Mouse (Mus musculus) T-cell, adult 2 months (primary cell): ENCODE measurements around the gene Cope.

Experiments
- DNase-seq: peaks from one replicate; pipeline ENCODE4 v3.0.0; 2022; ENCODE audit warnings: low spot score

Cope gene

DNA sequence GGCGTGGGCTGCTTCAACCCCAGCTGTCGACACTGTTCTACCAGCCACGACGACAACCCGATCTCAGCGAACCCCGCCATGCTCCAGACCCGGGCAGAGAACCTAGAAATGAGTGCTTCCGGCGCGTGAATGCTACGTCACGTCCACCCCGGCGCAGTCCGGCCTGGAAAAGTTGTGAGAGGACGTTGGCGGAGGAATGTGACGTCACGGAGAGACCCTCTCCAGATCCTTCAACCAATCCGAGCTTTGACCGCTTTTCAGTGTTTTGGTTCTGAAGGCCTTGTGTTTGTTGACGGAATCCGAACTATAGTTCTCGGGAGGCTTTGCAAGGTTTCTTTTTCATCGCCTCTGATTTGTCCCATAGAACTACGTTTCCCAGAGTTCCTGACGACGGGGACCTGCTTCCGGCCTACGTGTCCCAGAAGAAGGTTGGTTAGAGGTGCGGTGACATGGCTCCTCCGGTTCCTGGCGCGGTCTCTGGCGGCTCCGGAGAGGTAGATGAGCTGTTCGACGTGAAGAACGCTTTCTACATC lies at the start of gene Cope, which contains the start of gene Ddx49:
Cope (plus strand) TSS at position 161 of the 533 bp plus-strand sequence.
Ddx49 (minus strand) TSS at position 132 of the 533 bp plus-strand sequence.
- DNase-seq = peak; percentile 92

DNA sequence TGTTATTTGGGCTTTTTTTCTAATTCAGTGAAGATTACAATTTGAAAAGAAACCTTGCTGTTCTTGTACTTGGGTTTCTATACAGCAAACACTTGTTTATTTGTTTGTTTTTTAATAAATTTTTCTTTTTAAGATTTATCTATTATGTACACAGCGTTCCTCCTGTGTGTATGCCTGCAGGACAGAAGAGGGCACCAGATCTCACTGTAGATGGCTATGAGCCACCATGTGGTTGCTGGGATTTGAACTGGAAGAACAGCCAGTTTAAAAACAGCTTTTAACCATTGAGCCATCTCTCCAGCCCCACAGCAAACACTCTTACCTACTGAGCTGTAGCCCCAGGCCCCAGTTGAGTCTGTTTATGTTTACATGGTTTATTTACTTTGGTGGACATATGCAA lies 47.7 kb upstream of the Cope start:
- no peak for DNase-seq

DNA sequence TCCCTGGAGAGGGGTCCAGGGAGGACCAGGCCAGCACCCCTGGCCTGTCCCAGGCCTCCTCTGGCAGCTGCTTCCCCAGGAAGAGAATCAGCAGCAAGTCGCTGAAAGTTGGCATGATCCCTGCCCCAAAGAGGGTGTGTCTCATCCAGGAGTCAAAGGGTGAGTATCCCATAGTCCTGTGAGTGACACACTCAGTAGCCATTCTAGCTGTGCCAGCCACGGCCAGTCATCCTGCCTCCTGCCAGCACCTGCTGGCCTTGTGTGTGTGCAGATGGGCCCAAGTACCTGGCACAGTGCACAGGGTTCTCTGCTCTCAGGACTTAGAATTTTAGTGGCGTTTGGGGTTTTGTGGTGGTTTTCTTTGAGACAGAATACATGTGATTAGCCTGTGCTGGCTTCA lies 44.9 kb upstream of the Cope start:
- no peak for DNase-seq

DNA sequence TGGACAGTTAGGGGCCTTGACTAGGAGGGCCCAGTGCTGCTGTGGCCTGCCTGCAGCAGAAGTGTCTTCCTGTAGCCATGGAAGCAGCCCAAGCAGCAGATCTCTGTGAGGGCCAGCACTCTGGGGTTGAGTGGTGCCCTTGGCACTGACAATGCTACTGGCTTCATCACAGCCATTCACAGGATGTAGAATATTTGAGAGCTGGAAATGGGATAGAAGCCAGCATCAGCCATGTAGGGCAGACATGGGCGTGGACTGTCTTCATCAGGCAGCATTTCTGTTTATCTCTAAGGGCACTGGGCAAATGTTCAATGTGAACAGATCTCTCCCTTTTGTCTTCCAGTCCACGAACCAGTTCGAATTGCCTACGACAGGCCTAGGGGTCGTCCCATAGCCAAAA lies 43.7 kb upstream of the Cope start:
- DNase-seq = no peak

DNA sequence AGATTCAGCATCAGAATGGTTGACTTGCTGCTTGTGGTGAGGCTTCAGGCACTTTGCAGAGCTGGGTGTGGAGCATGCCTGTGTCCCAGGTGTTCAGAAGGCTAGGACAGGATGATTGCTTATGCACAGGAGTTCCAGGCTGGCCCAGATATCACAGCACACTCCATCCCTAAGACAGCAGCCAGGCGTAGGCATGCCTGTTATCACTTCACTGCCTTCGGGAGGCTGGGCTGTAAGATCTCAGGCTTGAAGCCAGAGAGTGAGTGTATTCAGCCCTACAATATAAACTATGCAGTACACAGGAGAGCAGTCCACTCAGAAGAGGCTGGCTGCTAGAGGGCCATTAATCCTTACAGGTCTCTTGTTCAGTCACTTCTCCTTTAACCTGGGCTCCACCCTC lies 43.3 kb upstream of the Cope start:
- no peak for DNase-seq

DNA sequence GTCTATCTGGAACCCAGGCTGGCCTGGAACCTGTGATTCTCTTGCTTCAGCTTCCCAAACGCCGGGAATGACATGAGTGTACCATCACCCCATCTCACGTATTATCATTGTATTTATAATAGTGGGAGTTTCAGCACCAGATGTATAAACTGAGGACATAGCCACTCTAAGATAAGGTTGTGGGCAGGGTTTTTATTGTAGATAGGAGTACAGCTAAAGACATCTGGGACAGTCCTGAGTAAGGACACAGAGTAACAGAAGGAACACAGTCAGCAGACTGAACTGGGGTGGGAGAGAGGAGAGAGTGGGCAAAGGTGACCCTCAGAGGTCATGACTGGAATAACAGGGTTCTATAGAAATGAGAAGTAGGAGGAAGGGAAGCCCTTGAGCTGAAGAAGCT lies 34.6 kb upstream of the Cope start:
- DNase-seq = no peak

DNA sequence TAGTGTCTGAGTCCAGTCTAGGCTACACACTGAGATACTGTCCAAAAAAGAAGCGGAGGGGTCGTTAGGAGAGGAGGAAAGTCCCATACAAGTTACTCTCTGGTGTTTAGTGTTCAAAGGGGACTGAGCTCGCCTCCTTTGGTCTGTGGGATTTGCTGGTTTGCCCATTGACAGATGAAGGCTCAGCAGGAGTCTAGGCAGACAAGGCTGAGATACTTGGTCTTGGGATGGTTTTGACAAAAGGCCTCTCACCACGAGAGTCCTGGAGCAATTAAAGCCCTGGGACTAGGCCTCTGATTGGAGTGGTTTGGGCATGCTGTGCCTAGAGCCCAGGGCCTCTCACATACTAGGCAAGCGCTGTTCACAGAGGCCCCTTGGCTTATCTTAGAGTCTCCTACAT lies 34.0 kb upstream of the Cope start:
- no peak for DNase-seq

DNA sequence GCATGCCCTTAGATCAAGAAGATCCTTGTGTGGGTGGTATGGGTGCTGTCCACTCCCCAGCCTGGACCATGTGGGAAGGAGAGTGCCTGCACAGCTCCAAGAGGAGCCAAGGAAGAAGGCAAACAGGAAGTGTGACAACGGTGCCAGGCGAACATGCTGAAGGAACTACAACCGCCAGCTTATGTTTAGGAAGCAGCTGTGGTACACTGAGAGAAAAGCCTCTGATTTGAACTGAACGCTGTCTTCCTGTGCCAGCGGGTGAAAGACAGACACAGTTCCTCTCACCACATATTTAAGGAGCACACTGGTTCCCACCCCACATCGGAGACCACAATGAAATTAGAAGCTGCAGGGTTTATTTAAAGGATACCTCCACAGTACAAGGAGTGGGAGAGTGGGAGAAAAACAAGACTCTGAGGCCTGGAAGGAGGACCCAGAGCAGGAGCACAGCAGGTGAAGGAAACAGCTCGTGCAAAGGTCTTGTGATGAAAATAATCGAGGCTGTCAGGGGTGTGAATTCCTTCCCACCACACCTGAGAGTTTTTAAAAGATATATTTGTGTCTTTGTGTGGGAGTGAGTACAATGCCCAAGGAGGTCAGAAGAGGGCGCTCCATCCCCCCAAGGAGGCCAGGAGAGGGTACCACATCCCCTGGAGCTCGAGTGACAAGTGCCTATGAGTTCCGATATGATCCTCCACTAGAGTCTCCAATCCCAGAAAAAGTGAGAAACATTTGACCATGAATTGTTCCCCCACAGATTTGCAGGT lies 33.3 kb upstream of the Cope start:
- DNase-seq = no peak

DNA sequence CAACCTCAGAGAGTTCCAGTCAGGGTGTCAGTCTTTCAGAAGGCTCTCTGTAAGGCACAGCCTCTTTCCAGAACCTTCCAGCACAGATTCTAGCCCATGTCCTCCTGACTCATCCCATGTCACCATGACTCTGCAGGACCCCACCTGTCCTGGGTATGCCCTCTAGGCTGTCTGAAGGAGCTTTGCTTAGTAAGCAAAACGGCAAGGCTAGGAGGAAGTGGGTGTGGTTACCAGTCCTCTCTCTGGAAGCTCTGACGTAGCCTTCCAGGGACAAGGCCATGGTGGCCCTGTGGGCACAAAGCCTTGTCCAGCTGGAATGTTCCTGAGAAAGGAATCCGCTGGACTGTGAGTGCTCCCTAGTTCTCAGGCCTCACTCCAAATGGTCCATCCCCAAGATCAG lies 29.4 kb upstream of the Cope start:
- no peak for DNase-seq

DNA sequence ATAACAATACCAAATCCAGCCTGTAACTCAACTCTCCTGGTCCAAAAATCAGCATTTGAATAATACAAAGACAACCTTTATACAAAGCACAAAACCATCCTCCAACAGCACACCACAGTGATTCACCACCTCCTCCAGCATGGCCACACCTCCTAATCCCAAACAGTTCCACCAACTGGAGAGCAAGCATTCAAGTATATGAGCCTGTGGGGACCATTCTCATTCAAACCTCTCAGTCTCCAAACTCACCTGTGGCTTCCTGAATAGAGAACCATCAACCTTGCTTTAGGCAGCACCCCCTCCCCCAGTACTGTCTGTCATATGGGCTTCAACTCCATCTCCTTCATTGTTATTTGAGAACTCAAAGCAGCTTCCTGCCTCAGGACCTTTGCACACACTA lies 28.0 kb upstream of the Cope start:
- DNase-seq = no peak

DNA sequence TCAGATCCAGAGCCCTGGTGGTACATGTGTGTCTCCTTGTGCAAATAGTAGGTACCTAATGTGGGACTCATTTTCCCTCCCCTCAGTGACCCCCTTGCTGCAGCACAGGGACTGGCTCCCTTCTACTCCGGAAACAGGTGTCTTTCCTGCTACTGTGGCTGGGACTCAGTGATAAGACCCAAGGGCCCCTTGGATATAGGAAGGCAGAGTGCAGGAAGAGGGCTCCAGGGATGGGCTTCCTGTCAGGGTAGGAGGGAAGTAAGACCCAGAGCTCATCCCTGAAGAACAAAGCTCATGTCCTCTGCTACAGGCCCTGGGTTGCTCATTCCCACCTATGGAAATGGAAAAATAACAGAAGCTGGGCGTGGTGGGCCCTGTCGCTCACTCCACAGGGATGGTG lies 25.8 kb upstream of the Cope start:
- DNase-seq = no peak

DNA sequence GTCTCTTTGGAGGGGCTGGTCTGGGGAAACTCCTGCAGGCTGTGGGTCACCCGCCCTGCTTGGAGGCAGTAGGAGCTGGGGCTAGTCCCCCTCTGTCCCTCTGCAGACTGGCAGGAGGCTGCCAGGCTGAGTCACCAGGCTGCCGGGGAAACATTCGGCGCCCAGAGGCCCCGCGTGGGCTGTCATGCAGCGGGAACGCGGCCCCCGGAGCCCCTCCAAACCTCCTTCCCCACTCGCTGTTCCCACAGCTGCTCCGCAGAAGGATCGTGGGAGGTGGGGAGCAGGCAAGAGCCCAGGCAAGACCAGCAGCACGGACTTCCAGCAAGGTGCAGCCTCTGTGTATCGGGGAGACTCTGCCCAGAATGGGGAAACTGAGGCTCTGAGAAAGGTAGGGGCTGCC lies 24.1 kb upstream of the Cope start:
- DNase-seq = no peak

DNA sequence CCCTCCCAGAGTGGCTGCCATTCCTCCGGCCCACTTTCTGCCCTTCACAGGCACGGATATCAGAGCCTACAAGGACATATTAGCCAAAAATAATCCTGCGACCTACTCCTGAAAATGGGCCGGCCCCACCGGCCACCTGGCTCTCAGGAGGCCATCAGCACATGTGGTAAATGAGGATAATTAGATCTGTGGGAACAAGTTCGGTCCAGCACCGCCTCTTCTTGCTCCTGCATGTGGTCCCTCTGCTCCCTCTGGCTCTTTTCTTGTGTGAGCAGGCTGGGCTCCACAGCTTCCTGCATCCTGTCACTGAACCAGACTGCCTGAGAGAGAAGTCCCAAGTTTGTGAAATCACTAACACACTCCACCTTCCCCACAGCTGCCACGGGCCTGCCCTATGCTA lies 23.1 kb upstream of the Cope start:
- no peak for DNase-seq

DNA sequence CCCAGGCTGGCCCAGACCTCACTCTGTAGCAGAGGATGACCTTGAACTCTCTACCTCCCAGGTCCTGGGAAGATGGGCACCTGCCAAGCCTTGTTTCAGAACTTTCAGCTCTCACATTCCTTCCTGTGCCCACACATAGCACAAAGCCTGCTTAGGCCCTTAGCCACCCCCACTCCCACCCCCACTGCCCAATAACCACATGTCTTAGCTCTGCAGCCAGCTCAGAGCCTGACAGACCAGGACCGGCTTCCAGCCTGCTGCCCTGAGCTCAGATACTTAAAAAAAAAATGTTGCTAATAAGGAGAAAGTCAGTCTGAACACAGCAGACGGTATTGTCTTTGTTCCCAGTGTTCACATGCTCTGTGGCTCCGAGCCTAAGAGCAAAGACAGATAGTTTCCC lies 21.3 kb upstream of the Cope start:
- DNase-seq = no peak

DNA sequence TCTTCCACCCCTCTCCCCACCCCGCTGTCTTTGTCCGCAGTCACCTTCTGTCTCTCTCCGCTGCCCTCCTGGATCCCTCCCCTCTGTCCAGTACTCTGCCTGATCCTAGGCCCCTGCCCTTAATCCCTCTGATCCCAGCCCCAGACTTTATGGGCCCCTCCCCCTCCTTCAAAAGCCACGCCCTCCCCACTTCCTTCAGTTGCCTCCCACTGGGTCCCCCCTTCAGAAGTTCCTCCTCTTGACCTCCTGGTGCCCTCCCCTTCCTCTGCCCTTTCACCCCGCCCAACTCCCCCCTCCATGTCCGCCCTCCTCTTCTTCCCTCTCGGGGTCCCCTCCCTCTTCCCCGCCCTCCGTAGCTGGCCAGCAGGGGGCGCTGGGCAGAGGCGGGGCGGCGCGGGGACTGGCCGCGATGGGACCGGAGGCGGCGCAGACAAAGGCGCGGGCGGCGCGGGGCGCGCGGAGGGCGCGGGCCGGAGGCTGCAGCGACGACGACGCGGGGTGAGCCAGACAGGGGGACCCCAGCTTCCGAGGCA lies 19.6 kb upstream of the Cope start, which contains the start of gene Homer3:
Homer3 (plus strand) TSS at position 225 of the 533 bp plus-strand sequence.
- DNase-seq = peak; percentile 82

DNA sequence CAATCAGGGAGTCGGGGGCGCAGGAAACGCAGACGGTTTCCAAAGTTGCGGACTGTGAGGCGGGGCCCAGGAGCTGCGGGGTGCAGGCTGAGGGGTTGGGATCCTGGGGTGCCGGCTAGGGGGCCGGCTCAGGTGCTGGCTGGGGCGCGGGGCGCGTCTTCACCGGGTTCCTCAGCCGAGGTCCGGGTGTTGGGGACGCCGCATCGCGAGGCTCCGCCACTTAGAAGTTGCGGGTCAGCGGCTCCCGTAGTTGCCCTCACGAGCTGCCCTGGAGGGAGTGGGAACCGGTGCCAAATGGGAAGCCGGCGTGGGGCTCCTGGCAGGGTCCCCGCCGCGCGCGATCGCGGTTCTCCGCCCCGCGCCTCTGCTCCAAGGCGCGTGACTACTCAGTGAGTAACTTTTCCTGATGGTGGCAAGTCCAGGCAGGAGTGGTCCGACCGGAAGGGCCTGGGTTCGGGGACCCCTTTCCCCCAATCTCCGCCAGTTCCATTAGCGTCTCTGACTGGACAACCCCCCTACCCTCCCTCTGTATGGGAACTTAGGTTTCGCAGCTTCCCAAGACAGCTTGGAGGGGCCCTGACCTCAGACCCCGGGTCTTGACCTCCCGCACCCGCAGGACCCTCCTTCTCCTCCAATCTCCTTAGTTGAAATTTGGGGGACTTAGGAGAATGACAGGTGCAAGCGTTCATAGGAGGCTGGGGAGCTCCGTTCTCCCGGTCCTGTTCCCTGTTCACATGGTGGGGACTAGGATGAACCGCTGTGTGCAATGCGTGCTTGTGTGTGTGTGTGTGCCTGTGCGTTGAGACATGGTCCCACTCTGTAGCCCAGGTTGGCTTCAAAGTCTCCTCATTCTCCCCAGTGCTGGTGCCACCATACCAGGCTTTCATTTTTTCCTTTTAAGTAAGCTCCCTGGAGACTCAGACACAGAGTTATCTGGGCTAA lies 18.9 kb upstream of the Cope start:
- DNase-seq = no peak

DNA sequence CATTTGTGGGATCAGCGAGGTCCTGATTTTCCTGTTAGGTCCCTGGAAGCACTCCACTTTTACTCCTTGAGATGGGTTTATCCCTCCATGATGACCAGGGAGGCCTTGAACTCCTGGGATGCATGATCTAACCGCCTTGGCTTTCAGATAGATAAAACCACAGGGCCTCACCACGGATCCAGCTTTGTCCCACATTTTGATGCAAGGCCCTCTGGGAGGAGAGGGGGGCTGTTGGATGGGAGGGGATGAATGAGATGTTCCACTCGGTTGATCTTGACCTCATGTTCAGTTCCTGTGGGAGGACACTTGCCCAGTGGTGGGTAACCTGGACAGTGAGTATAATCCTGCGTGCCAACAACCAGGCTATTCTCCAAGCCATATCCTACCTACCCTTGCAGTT lies 17.9 kb upstream of the Cope start:
- DNase-seq = no peak

DNA sequence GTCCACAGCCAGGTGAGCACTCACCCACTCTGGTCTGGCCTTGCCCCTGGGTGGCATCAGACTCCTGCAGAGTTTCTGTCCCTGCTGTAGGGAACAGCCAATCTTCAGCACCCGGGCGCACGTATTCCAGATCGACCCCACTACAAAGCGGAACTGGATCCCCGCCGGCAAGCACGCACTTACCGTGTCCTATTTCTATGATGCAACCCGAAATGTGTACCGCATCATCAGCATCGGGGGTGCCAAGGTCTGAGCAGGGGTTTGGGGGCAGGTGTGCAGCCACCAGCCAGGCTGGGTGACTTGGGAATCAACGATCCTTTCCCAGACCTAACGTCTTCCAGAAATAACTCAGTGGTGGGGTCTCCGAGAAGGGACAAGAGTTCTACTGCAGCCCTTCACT lies 17.0 kb upstream of the Cope start:
- no peak for DNase-seq

DNA sequence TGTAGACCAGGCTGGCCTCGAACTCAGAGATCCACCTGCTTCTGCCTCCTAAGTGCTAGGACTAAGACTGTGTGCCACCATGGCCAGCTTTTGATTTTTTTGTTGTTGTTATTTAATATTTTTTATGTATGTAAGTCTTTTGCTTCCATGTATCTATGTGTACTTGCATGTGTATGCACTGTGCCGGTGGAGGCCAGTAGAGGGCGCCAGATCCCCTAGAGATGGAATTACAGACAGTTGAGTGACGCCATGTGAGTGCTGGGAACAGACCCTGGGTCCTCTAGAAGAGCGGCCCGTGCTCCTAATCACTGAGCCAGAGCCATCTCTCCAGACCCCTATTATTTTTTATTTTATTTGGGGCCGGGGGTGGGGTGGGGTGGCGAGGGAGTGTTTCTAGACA lies 15.6 kb upstream of the Cope start:
- DNase-seq = peak; percentile 40

DNA sequence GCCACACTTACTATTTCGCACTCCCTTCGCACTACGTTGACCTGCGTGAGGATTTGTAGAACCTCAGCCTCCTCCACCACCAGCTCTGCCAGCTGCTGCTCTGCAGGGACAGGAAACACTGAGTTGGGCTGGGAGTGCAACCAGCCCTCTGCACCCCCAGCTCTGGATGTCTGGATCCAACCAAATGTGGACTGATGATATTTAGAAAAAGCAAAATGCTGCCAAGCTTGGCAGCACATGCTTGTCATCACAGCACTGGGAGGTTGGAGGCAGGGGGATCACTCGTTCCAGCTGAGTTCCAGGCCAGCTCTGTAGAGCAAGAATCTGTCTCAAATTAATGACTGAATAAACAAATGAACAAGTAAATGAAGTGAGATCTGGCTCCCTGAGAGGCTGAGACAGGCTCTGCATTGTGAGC lies 8.3 kb upstream of the Cope start:
- DNase-seq = no peak

DNA sequence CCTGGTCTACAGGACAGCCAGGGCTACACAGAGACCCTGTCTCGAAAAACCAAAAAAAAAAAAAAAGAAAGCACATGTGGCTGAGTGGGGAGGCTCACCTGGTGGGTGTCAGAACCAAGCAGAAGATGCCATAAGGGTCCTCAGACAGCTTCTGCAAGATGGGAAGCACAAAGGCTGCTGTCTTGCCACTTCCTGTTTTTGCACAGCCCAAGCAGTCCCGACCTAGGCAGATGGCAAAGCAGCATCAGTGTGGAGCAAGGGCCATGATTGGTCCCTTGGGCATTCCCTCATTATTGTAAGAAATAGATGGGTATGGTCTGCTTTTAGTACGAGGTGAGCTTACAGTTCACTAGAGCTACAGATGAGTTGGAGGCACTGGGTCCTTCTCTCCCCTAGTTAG lies 1.4 kb upstream of the Cope start:
- DNase-seq = no peak

DNA sequence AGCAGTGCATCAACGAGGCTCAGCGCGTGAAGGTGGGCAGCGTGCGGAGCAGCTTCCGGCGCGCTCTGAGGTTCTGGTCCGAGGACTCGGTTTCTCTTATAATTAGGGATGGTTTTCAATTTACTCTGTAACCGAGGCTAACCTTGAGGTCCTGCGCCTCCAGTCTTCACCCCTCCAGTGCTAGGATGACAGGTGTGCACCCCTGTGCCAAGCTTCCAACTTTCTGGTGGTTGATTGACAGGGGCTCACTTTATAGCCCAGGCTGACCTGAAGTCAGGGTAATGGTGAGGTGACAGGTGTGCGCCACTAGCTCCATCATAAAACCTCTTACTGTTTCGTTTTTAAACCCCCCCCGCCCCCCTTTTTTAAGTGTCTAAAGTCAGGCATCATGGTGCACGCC lies 583 bp downstream of the Cope start:
- DNase-seq = no peak

DNA sequence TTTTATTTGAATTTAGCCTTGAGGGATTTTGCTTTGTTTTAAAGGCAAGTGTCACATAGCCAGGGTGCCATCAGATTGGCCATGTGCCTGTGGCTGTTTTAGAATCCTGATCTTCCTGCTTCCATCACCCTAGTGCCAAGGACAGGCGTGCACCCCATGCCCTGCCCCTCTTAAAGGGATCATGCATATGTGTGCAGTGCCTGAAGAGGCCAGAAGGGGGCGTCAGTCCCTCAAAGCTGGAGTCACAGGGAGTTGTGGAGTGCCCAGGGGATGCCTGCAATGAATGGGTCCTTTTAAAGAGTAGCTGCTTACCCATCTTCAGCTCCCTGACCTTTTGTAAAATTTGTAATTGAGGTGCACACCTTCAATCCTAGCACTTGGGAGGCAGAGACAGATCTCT lies 7.0 kb downstream of the Cope start:
- peak; percentile 32 for DNase-seq
